ENCODE assay signal across 23 mouse cellular contexts in the genomic region with DNA sequence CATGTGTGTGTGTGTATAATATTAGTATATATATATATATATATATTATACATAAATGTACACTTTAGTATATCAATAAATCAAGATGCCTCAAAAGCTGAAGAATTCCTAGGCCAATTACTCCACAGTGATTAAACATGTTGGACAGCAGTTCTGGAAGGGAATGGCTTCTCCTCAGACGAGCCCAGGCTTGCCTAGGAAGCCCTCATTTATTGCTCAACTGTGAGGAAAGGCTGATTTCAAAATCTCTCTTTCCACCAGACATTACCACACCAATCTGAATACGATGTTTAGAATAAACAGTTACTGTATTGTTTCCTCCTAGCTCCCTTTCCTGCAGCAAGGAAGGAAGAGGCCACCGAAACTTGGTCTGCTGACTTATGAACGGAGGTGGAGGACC.
"Had no signal": no experiment of that assay in that cellular context is flagged by ENCODE, and none has a peak within 500 bp of the region (broad histone marks: within the 10 kb centered on the region; RNA-seq: fewer than 3 reads in every experiment).

No protein-coding gene starts in this region.

- H3K9ac ChIP-seq: liver, embryonic 15.5 days; liver, postnatal 0 days; lung, embryonic 15.5 days; midbrain, embryonic 12.5 days; neural tube, embryonic 13.5 days; neural tube, embryonic 15.5 days had no signal

- H3K27me3 ChIP-seq: liver, embryonic 15.5 days; lung, embryonic 15.5 days; megakaryocyte, embryonic 14.5 days; midbrain, embryonic 12.5 days; neural tube, embryonic 13.5 days; neural tube, embryonic 15.5 days had no signal

- H3K4me1 ChIP-seq: liver, embryonic 15.5 days; lung, embryonic 15.5 days; megakaryocyte, embryonic 14.5 days; midbrain, embryonic 10.5 days; midbrain, embryonic 12.5 days; neural tube, embryonic 15.5 days had no signal

- H3K4me2 ChIP-seq: liver, embryonic 15.5 days; lung, embryonic 15.5 days; midbrain, embryonic 12.5 days; neural tube, embryonic 13.5 days; neural tube, embryonic 15.5 days had no signal

- H3K36me3 ChIP-seq: liver, embryonic 15.5 days; lung, embryonic 15.5 days; midbrain, embryonic 10.5 days; midbrain, embryonic 12.5 days; neural tube, embryonic 13.5 days; neural tube, embryonic 15.5 days had no signal

- DNase-seq: liver, postnatal 0 days; lung, adult 2 months; lung, postnatal 10 days; lung, postnatal 36 days; midbrain, embryonic 14.5 days; retina, postnatal 1 day; right cerebral cortex, adult 18-20 months; right cerebral cortex, postnatal 25 days; right cerebral cortex, postnatal 4 days; spleen, adult 18-20 months; thymus, adult 18-20 months; thymus, postnatal 14 days; thymus, postnatal 36 days had no signal

- H3K27ac ChIP-seq: liver, embryonic 15.5 days; lung, embryonic 15.5 days; macrophage; midbrain, embryonic 10.5 days; midbrain, embryonic 12.5 days; neural tube, embryonic 13.5 days; neural tube, embryonic 15.5 days had no signal

- H3K4me3 ChIP-seq: liver, embryonic 15.5 days; lung, embryonic 15.5 days; megakaryocyte, embryonic 14.5 days; midbrain, embryonic 10.5 days; midbrain, embryonic 12.5 days; myocyte; neural tube, embryonic 13.5 days; neural tube, embryonic 15.5 days had no signal

- ATAC-seq: liver, postnatal 0 days; midbrain, embryonic 16.5 days had no signal

- H3K9me3 ChIP-seq: liver, embryonic 15.5 days; lung, embryonic 15.5 days; midbrain, embryonic 10.5 days; midbrain, embryonic 12.5 days; neural tube, embryonic 13.5 days; neural tube, embryonic 15.5 days had no signal
